Mouse (Mus musculus): ENCODE measurements around the gene Nudt17.

DNA sequence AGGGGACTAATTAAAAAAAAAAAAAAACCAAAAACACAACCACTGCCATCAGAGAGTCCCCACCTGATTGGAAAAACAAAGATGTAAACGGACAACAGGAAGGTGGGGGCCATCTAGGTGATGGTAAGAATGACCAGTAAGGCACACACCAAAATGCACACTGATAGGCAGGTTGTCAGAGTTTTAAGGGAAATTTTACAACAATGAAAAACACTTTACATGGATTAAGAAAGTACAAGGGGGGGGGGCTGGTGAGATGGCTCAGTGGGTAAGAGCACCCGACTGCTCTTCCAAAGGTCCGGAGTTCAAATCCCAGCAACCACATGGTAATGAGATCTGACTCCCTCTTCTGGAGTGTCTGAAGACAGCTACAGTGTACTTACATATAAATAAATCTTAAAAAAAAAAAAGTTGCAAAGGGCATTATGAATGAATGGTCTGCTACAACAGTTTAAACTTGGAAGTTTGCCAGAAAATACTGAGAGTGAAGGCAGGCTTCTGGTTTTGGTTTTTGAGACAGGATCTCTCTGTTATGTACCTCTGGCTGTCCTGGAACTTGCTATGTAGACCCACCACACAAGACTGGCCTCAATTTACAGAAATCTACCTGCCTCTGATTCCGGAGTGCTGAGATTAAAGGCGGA lies 39.8 kb downstream of the Nudt17 start:
- TF ChIP-seq CTCF (IDR thresholded peaks at IDR 0.05; ENCODE audit: insufficient read depth, low read length) = no peak
- TF ChIP-seq POLR2A (IDR thresholded peaks at IDR 0.05; ENCODE audit: borderline replicate concordance, extremely low read depth, low read depth, low read length) = no peak

All from lung, adult 2 months (tissue).